Mouse (Mus musculus) cerebellum, adult 9-11 months (tissue): ENCODE data around the gene Olfr66.

Experiments
- DNase-seq: peaks from one replicate; pipeline ENCODE4 v3.0.0; 2022

The Olfr66 gene

GRCm38 (mm10) chr7:103886152-103886551, at the start of gene Olfr66:
Gene Olfr66 (minus strand): TSS chr7:103886252.
- DNase-seq = no peak

GRCm38 (mm10) chr7:103934264-103934663, 48.2 kb upstream of the Olfr66 start, which contains the start of gene Olfr632:
Gene Olfr632 (plus strand): TSS chr7:103934347.
- no peak for DNase-seq

GRCm38 (mm10) chr7:103928525-103928924, 42.5 kb upstream of the Olfr66 start, which contains the start of gene Olfr631:
Gene Olfr631 (plus strand): TSS chr7:103928825.
- no peak for DNase-seq

- DNase-seq = no peak
Observed at GRCm38 (mm10) chr7:103915338-103915737, 29.3 kb upstream of the Olfr66 start.

- DNase-seq = no peak
Observed at GRCm38 (mm10) chr7:103912969-103913511, 27.0 kb upstream of the Olfr66 start.

GRCm38 (mm10) chr7:103910047-103910446, 24.0 kb upstream of the Olfr66 start:
- no peak for DNase-seq

- DNase-seq = no peak
Observed at GRCm38 (mm10) chr7:103903187-103903586, 17.1 kb upstream of the Olfr66 start, which contains the start of gene Olfr65. Gene Olfr65 (plus strand): TSS chr7:103903487.

GRCm38 (mm10) chr7:103894385-103894784, 8.3 kb upstream of the Olfr66 start, which contains the start of gene Olfr64:
Gene Olfr64 (minus strand): TSS chr7:103894485.
- DNase-seq = no peak

- no peak for DNase-seq
Observed at GRCm38 (mm10) chr7:103877093-103877492, 9.0 kb downstream of the Olfr66 start.

GRCm38 (mm10) chr7:103874451-103874850, 11.6 kb downstream of the Olfr66 start:
- no peak for DNase-seq

- DNase-seq = no peak
Observed at GRCm38 (mm10) chr7:103873064-103873463, 13.0 kb downstream of the Olfr66 start.

- no peak for DNase-seq
Observed at GRCm38 (mm10) chr7:103870667-103871066, 15.4 kb downstream of the Olfr66 start.

- DNase-seq = no peak
Observed at GRCm38 (mm10) chr7:103865716-103866115, 20.3 kb downstream of the Olfr66 start.

GRCm38 (mm10) chr7:103861531-103861930, 24.5 kb downstream of the Olfr66 start:
- no peak for DNase-seq

- no peak for DNase-seq
Observed at GRCm38 (mm10) chr7:103860855-103861254, 25.2 kb downstream of the Olfr66 start.

GRCm38 (mm10) chr7:103859076-103859475, 27.0 kb downstream of the Olfr66 start:
- no peak for DNase-seq

- DNase-seq = no peak
Observed at GRCm38 (mm10) chr7:103854669-103855068, 31.4 kb downstream of the Olfr66 start.

GRCm38 (mm10) chr7:103853090-103853489, 33.0 kb downstream of the Olfr66 start, which contains the start of gene Hbb-y:
Gene Hbb-y (minus strand): TSS chr7:103853216.
- DNase-seq = no peak

GRCm38 (mm10) chr7:103844525-103845325, 41.3 kb downstream of the Olfr66 start:
- no peak for DNase-seq

- no peak for DNase-seq
Observed at GRCm38 (mm10) chr7:103843034-103843433, 43.0 kb downstream of the Olfr66 start, which contains the start of gene Hbb-bh1. Gene Hbb-bh1 (minus strand): TSS chr7:103843164.

- no peak for DNase-seq
Observed at GRCm38 (mm10) chr7:103840268-103840667, 45.8 kb downstream of the Olfr66 start, which contains the start of gene Hbb-bh2. Gene Hbb-bh2 (minus strand): TSS chr7:103840520.
